Mouse (Mus musculus) megakaryocyte, embryonic 14.5 days (primary cell): ENCODE measurements at regions not wholly inside any gene's neighbourhood (a gene's known extent, or its start where the extent isn't known, plus 50 kb on each side); places are given as distances from the start of the nearest gene placed in this dataset.

ENCODE experiments used
- FLI1 ChIP-seq: IDR thresholded peaks from 2 replicates; pipeline ENCODE4 v1.6.1; 2012; ENCODE audit warnings: low read length, inconsistent platforms, mixed read lengths
- GATA1 ChIP-seq: IDR thresholded peaks from 3 replicates; pipeline ENCODE4 v1.6.1; 2012; ENCODE audit warnings: mixed read lengths, low read length, inconsistent platforms, borderline replicate concordance

GRCm38 (mm10) chr5:142314466-142314865 lies 86.8 kb upstream of the Foxk1 start:
- TF ChIP-seq GATA1: no peak
- TF ChIP-seq FLI1: no peak
